Mouse (Mus musculus): ENCODE data around the gene Igbp1b.

Gene Igbp1b

DNA sequence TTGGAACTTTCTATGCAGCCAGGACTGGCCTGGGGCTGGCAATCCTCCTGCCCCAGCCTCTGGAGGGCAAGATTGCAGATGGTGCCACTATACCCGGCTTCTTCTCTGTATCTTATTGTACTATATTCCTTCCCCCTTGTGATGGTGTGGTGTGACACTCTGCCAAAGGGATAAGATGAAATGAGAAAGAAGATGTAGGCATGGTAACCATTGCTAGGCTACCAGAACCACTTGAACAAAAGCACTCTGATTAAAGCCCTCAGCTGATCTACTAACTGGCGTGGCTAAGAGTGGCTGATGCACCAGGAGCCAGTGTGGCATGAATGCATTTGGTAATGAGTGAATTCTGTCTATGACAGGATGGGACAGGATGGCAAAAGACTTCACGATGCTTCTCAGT lies at the start of gene Igbp1b:
Gene Igbp1b (minus strand): TSS at position 29 of the 400 bp plus-strand sequence.
- in situ Hi-C loops (cut with MboI), result no loop called here

GRCm38 (mm10) chr6:138682959-138683358 lies 24.6 kb upstream of the Igbp1b start:
- in situ Hi-C loops (cut with MboI), result no loop called here

- in situ Hi-C loops (cut with MboI), result no loop called here
Observed at GRCm38 (mm10) chr6:138672704-138673141, 14.4 kb upstream of the Igbp1b start.

GRCm38 (mm10) chr6:138665416-138665815 lies 7.1 kb upstream of the Igbp1b start:
- in situ Hi-C loops (cut with MboI), result no loop called here

DNA sequence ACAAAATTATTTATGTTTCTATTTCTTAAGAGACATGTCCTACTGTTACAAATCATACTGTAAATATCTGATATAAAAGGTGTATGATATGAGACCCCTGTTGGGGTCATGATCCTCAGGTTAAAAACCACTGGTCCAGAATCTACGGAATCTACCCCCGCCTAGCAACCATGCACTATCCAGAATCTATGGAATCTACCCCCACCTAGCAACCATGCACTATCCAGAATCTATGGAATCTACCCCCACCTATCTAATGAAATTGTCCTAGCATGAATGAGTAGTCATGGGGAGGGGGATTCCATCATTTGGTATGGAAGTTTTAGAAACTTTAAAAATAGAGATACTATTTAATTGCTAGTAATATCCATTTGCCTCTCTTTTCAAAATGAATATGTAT lies 12.7 kb downstream of the Igbp1b start:
- in situ Hi-C loops (cut with MboI), result no loop called here

- in situ Hi-C loops (cut with MboI), result no loop called here
Observed at GRCm38 (mm10) chr6:138639351-138639750, 19.0 kb downstream of the Igbp1b start.

GRCm38 (mm10) chr6:138620786-138621185 lies 37.6 kb downstream of the Igbp1b start:
- in situ Hi-C loops (cut with MboI), result no loop called here

DNA sequence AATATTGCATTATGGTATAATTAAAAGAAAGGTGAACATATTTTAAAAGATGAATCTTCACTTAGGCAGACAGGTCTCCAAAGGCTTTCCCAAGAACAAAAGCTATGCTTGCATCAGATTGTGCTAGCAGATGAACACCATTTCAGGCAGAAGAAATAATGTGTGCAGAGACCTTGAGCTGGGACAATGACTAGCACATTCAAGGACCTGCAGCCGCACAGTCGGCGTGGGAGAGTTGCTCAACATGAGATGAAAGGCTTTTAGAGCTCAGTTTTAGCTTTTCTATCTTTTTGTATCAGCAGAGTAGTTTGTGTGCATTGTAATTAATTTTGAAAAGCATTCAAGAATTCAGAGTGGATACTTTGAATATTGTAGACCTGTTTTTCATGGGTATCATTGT lies 39.9 kb downstream of the Igbp1b start:
- in situ Hi-C loops (cut with MboI), result no loop called here
